Mouse (Mus musculus): ENCODE data around the gene Capn11. TPM values are rescaled to one million over a fixed set of nuclear protein-coding genes. Genes with fewer than 3 reads are reported as not detected.

The Capn11 gene
- polyA plus RNA-seq, 1 experiment, result not detected

GRCm38 (mm10) chr17:45596631-45597396, 62.3 kb downstream of the Capn11 start:
- DNase-seq, result peak; percentile 72
- no peak overlapping the region for H3K4me3 ChIP-seq (replicated peaks; ENCODE audit: extremely low read depth, low read depth, low read length)
- TF ChIP-seq POLR2A (IDR thresholded peaks at IDR 0.05; ENCODE audit: borderline replicate concordance, extremely low read depth, low read depth, low read length), result no peak
- TF ChIP-seq CTCF (IDR thresholded peaks at IDR 0.05; ENCODE audit: insufficient read depth, low read length), result peak; percentile 52
- WGBS, result 18% methylated on average over 11 of the region's 11 CpGs
- peaks cover 30% of the 10 kb centered on the region for H3K4me1 ChIP-seq (ENCODE audit: control insufficient read depth, insufficient read depth, low read length)

- peak overlapping the region; percentile 79 for H3K4me3 ChIP-seq (replicated peaks; ENCODE audit: extremely low read depth, low read depth, low read length)
- TF ChIP-seq CTCF (IDR thresholded peaks at IDR 0.05; ENCODE audit: insufficient read depth, low read length) (no peak), POLR2A (IDR thresholded peaks at IDR 0.05; ENCODE audit: borderline replicate concordance, extremely low read depth, low read depth, low read length) (no peak)
- peaks cover 39% of the 10 kb centered on the region for H3K4me1 ChIP-seq (ENCODE audit: control insufficient read depth, insufficient read depth, low read length)
- WGBS, result 18% methylated on average over 23 of the region's 23 CpGs
- no peak for DNase-seq
Measured at GRCm38 (mm10) chr17:45595736-45596390, 63.3 kb downstream of the Capn11 start.

GRCm38 (mm10) chr17:45594881-45595735, 64.0 kb downstream of the Capn11 start:
- 1% methylated on average over 58 of the region's 58 CpGs for WGBS
- TF ChIP-seq POLR2A (IDR thresholded peaks at IDR 0.05; ENCODE audit: borderline replicate concordance, extremely low read depth, low read depth, low read length) (peak; percentile 73; the same call in 1 of the 2 replicates), CTCF (IDR thresholded peaks at IDR 0.05; ENCODE audit: insufficient read depth, low read length) (no peak)
- Histone ChIP-seq H3K4me3 (replicated peaks; ENCODE audit: extremely low read depth, low read depth, low read length) (peak overlapping the region; percentile 79), H3K4me1 (ENCODE audit: control insufficient read depth, insufficient read depth, low read length) (peaks cover 42% of the 10 kb centered on the region)
- DNase-seq, result peak; percentile 76

GRCm38 (mm10) chr17:45594195-45594594, 64.9 kb downstream of the Capn11 start:
- whole genome bisulfite sequencing, result 54% methylated on average over 8 of the region's 8 CpGs
- DNase-seq, result no peak
- TF ChIP-seq CTCF (IDR thresholded peaks at IDR 0.05; ENCODE audit: insufficient read depth, low read length) (no peak), POLR2A (IDR thresholded peaks at IDR 0.05; ENCODE audit: borderline replicate concordance, extremely low read depth, low read depth, low read length) (no peak)
- H3K4me3 ChIP-seq (replicated peaks; ENCODE audit: extremely low read depth, low read depth, low read length), result no peak overlapping the region
- peaks cover 42% of the 10 kb centered on the region for H3K4me1 ChIP-seq (ENCODE audit: control insufficient read depth, insufficient read depth, low read length)

- 56% methylated on average over 8 of the region's 8 CpGs for WGBS
- no peak overlapping the region for H3K4me3 ChIP-seq (replicated peaks; ENCODE audit: extremely low read depth, low read depth, low read length)
- no peak for DNase-seq
- TF ChIP-seq CTCF (IDR thresholded peaks at IDR 0.05; ENCODE audit: insufficient read depth, low read length), result no peak
- TF ChIP-seq POLR2A (IDR thresholded peaks at IDR 0.05; ENCODE audit: borderline replicate concordance, extremely low read depth, low read depth, low read length), result no peak
- H3K4me1 ChIP-seq (ENCODE audit: control insufficient read depth, insufficient read depth, low read length), result peaks cover 42% of the 10 kb centered on the region
Measured at GRCm38 (mm10) chr17:45593479-45593878, 65.6 kb downstream of the Capn11 start.

GRCm38 (mm10) chr17:45592606-45593431, 66.3 kb downstream of the Capn11 start:
- peaks cover 42% of the 10 kb centered on the region for H3K4me1 ChIP-seq (ENCODE audit: control insufficient read depth, insufficient read depth, low read length)

GRCm38 (mm10) chr17:45591701-45592605, 67.2 kb downstream of the Capn11 start:
- H3K4me1 ChIP-seq (ENCODE audit: control insufficient read depth, insufficient read depth, low read length), result peaks cover 38% of the 10 kb centered on the region
- peak overlapping the region; percentile 6 for H3K4me3 ChIP-seq (replicated peaks; ENCODE audit: extremely low read depth, low read depth, low read length)
- DNase-seq, result no peak
- TF ChIP-seq POLR2A (IDR thresholded peaks at IDR 0.05; ENCODE audit: borderline replicate concordance, extremely low read depth, low read depth, low read length), result 0 out of 2 replicates have a peak, but pooled peaks have one; percentile 22
- TF ChIP-seq CTCF (IDR thresholded peaks at IDR 0.05; ENCODE audit: insufficient read depth, low read length), result no peak
- WGBS, result 40% methylated on average over 16 of the region's 16 CpGs

More at GRCm38 (mm10) chr17:45592606-45593431, 66.3 kb downstream of the Capn11 start:
- TF ChIP-seq POLR2A (IDR thresholded peaks at IDR 0.05; ENCODE audit: borderline replicate concordance, extremely low read depth, low read depth, low read length) (no peak), CTCF (IDR thresholded peaks at IDR 0.05; ENCODE audit: insufficient read depth, low read length) (no peak)
- no peak overlapping the region for H3K4me3 ChIP-seq (replicated peaks; ENCODE audit: extremely low read depth, low read depth, low read length)
- 40% methylated on average over 8 of the region's 8 CpGs for WGBS
- no peak for DNase-seq

GRCm38 (mm10) chr17:45590410-45590809, 68.7 kb downstream of the Capn11 start:
- Histone ChIP-seq H3K4me3 (replicated peaks; ENCODE audit: extremely low read depth, low read depth, low read length) (no peak overlapping the region), H3K4me1 (ENCODE audit: control insufficient read depth, insufficient read depth, low read length) (peaks cover 33% of the 10 kb centered on the region)
- 75% methylated on average over 6 of the region's 6 CpGs for WGBS
- TF ChIP-seq POLR2A (IDR thresholded peaks at IDR 0.05; ENCODE audit: borderline replicate concordance, extremely low read depth, low read depth, low read length) (no peak), CTCF (IDR thresholded peaks at IDR 0.05; ENCODE audit: insufficient read depth, low read length) (no peak)
- DNase-seq, result no peak

Measured in lung, adult 2 months (tissue).